Mouse (Mus musculus) spleen, postnatal 14 days (tissue): Measurements from ENCODE around the gene Tmem273.

ENCODE experiments used
- DNase-seq, 2 experiments: peaks; one replicate each; pipeline ENCODE4 v3.0.0; 2021 to 2022; ENCODE audit warnings: low spot score in 2 of 2

Tmem273 gene

GRCm38 (mm10) chr14:32859831-32860569 is 74.2 kb downstream of the Tmem273 start:
- no peak for DNase-seq

GRCm38 (mm10) chr14:32861149-32861581 is 75.4 kb downstream of the Tmem273 start:
- DNase-seq: no peak

GRCm38 (mm10) chr14:32861656-32862055 is 75.9 kb downstream of the Tmem273 start:
- no peak for DNase-seq

GRCm38 (mm10) chr14:32865331-32865730 is 79.6 kb downstream of the Tmem273 start:
- no peak for DNase-seq
